Mouse (Mus musculus) limb, embryonic 11.5 days (tissue): Measurements from ENCODE around the gene Clspn. TPM values are rescaled to one million over a fixed set of nuclear protein-coding genes. Genes with fewer than 3 reads are reported as not detected.
A peak's percentile ranks its signal among the peaks of the same experiment; 100 is the strongest.

Experiments used
- ATAC-seq: fragments of 200-750 bp; cut with Nextera tagmentation; 2 replicates; pipeline ENCODE4 v1.8.0; 2017; ENCODE audit warnings: low read depth; ENCODE audit not compliant: insufficient number of reproducible peaks, low FRiP score, low TSS enrichment
- DNase-seq: peaks from one replicate; pipeline ENCODE4 v3.0.0-alpha.2; 2015; ENCODE audit warnings: low spot score
- H3K27ac ChIP-seq: fragments of 300-500 bp; sonication (generic); replicated peaks from 2 replicates; pipeline ENCODE4 v1.5.1; 2014; ENCODE audit warnings: low read depth, mild to moderate bottlenecking, low read length
- H3K27me3 ChIP-seq: fragments of 300-500 bp; sonication (generic); 2 replicates; pipeline ENCODE4 v1.6.1; 2014; ENCODE audit warnings: mild to moderate bottlenecking, low read length, mixed read lengths; ENCODE audit not compliant: control insufficient read depth, insufficient read depth
- H3K36me3 ChIP-seq: fragments of 300-500 bp; sonication (generic); 2 replicates; pipeline ENCODE4 v1.6.1; 2014; ENCODE audit warnings: mild to moderate bottlenecking, low read length, moderate library complexity, mixed read lengths; ENCODE audit not compliant: control insufficient read depth, insufficient read depth
- H3K4me1 ChIP-seq: fragments of 300-500 bp; sonication (generic); 2 replicates; pipeline ENCODE4 v1.6.1; 2014; ENCODE audit warnings: low read length, mixed read lengths; ENCODE audit not compliant: control insufficient read depth, insufficient read depth
- H3K4me2 ChIP-seq: fragments of 300-500 bp; sonication (generic); 2 replicates; pipeline ENCODE4 v1.6.1; 2014; ENCODE audit warnings: low read depth, mild to moderate bottlenecking, moderate library complexity; ENCODE audit not compliant: severe bottlenecking
- H3K4me3 ChIP-seq: fragments of 300-500 bp; sonication (generic); 2 replicates; pipeline ENCODE4 v1.5.1; 2014; ENCODE audit warnings: low read depth, low read length
- H3K9ac ChIP-seq: fragments of 300-500 bp; sonication (generic); 2 replicates; pipeline ENCODE4 v1.6.1; 2014; ENCODE audit warnings: mild to moderate bottlenecking, low read length
- H3K9me3 ChIP-seq: fragments of 300-500 bp; sonication (generic); 2 replicates; pipeline ENCODE4 v1.6.1; 2016; ENCODE audit warnings: low read length; ENCODE audit not compliant: control insufficient read depth
- WGBS: fragments of 180-500 bp; shearing (Covaris S2); extraction: QIAGEN DNeasy Blood & Tissue Kit; methylation state at CpG from one replicate; pipeline ENCODE4 v1.1.7; 2014; 5-methylcytosine and 5-hydroxymethylcytosine counted together
- polyA plus RNA-seq: library from polyadenylated mRNA; unstranded; fragments of >200 nt; fragmentation: Nextera tagmentation; extraction: Ambion mirVana; gene quantifications from 2 replicates; pipeline ENCODE4 v1.2.1, GENCODE M21; 2014

The Clspn gene
- polyA plus RNA-seq, 1 experiment from 2014 or later: 67.4 TPM

- no peaks in the 10 kb centered on the region for H3K27me3 ChIP-seq
- WGBS: 82% methylated on average over 4 of the region's 4 CpGs
- no peak for ATAC-seq
- H3K9ac ChIP-seq: no peak overlapping the region
- no peak for DNase-seq
- peaks cover 5% of the 10 kb centered on the region; the same call in 1 of the 2 replicates for H3K4me1 ChIP-seq
- H3K36me3 ChIP-seq: no peaks in the 10 kb centered on the region
- no peak overlapping the region for H3K4me3 ChIP-seq
- H3K27ac ChIP-seq: no peak overlapping the region
- no peaks in the 10 kb centered on the region for H3K9me3 ChIP-seq
- H3K4me2 ChIP-seq: no peak overlapping the region
These were observed 49.0 kb downstream of the Clspn start for GRCm38 (mm10) chr4:126605751-126606150.

GRCm38 (mm10) chr4:126609606-126610181 lies 53.0 kb downstream of the Clspn start, which contains the start of gene 5730409E04Rik:
TSS of gene 5730409E04Rik (plus strand) at chr4:126609818.
- ATAC-seq (peak; percentile 77), DNase-seq (peak; percentile 75)
- Histone ChIP-seq H3K9me3 (no peaks in the 10 kb centered on the region), H3K4me3 (peak within 1 kb of the TSS; percentile 58), H3K9ac (peak within 1 kb of the TSS; percentile 87), H3K4me1 (no peaks in the 10 kb centered on the region), H3K36me3 (no peaks in the 10 kb centered on the region), H3K27ac (0 out of 2 replicates have a peak within 1 kb of the TSS, but pooled peaks have one; percentile 26), H3K27me3 (no peaks in the 10 kb centered on the region), H3K4me2 (peak within 1 kb of the TSS; percentile 83)
- WGBS: 2% methylated on average over 48 of the region's 48 CpGs

- Histone ChIP-seq H3K9ac (no peak overlapping the region), H3K36me3 (no peaks in the 10 kb centered on the region), H3K4me3 (no peak overlapping the region), H3K27ac (no peak overlapping the region), H3K4me1 (no peaks in the 10 kb centered on the region), H3K27me3 (no peaks in the 10 kb centered on the region), H3K4me2 (no peak overlapping the region), H3K9me3 (no peaks in the 10 kb centered on the region)
- ATAC-seq: no peak
- DNase-seq: no peak
- WGBS: 90% methylated on average over 17 of the region's 17 CpGs
These were observed 55.3 kb downstream of the Clspn start for GRCm38 (mm10) chr4:126611991-126612390.

GRCm38 (mm10) chr4:126616312-126616711 lies 59.6 kb downstream of the Clspn start:
- WGBS: 82% methylated on average over 4 of the region's 4 CpGs
- no peak for DNase-seq
- H3K9me3 ChIP-seq: no peaks in the 10 kb centered on the region

GRCm38 (mm10) chr4:126619691-126620330 lies 63.1 kb downstream of the Clspn start:
- Histone ChIP-seq H3K9me3 (no peaks in the 10 kb centered on the region), H3K4me2 (peak overlapping the region; percentile 76), H3K4me1 (peaks cover 7% of the 10 kb centered on the region; the same call in 1 of the 2 replicates), H3K27me3 (no peaks in the 10 kb centered on the region), H3K4me3 (peak overlapping the region; percentile 30), H3K9ac (peak overlapping the region; percentile 78), H3K27ac (0 out of 2 replicates have a peak overlapping the region, but pooled peaks have one; percentile 30), H3K36me3 (no peaks in the 10 kb centered on the region)
- peak; percentile 76 for DNase-seq
- 3% methylated on average over 32 of the region's 33 CpGs for WGBS
- ATAC-seq: peak; percentile 71; the same call in 1 of the 2 replicates

More at GRCm38 (mm10) chr4:126616312-126616711, 59.6 kb downstream of the Clspn start:
- no peak for ATAC-seq
- no peak overlapping the region for H3K4me2 ChIP-seq
- no peaks in the 10 kb centered on the region for H3K27me3 ChIP-seq
- no peak overlapping the region for H3K4me3 ChIP-seq
- peaks cover 7% of the 10 kb centered on the region; the same call in 1 of the 2 replicates for H3K4me1 ChIP-seq
- no peak overlapping the region for H3K9ac ChIP-seq
- H3K36me3 ChIP-seq: no peaks in the 10 kb centered on the region
- H3K27ac ChIP-seq: no peak overlapping the region

GRCm38 (mm10) chr4:126620349-126620874 lies 63.7 kb downstream of the Clspn start:
- 32% methylated on average over 13 of the region's 13 CpGs for WGBS
- ATAC-seq (no peak), DNase-seq (peak; percentile 43)
- H3K9ac ChIP-seq: peak overlapping the region; percentile 78
- H3K4me2 ChIP-seq: peak overlapping the region; percentile 76
- peaks cover 7% of the 10 kb centered on the region; the same call in 1 of the 2 replicates for H3K4me1 ChIP-seq
- H3K9me3 ChIP-seq: no peaks in the 10 kb centered on the region
- no peaks in the 10 kb centered on the region for H3K36me3 ChIP-seq
- peak overlapping the region; percentile 30; the same call in 1 of the 2 replicates for H3K27ac ChIP-seq
- peak overlapping the region; percentile 30 for H3K4me3 ChIP-seq
- H3K27me3 ChIP-seq: no peaks in the 10 kb centered on the region

GRCm38 (mm10) chr4:126627021-126627681 lies 70.4 kb downstream of the Clspn start:
- DNase-seq (peak; percentile 56), ATAC-seq (no peak)
- Histone ChIP-seq H3K4me1 (0 out of 2 replicates have a peak, but pooled peaks cover 2% of the 10 kb centered on the region), H3K36me3 (no peaks in the 10 kb centered on the region), H3K27me3 (no peaks in the 10 kb centered on the region), H3K27ac (no peak overlapping the region), H3K4me3 (no peak overlapping the region; the same call in 1 of the 2 replicates), H3K9ac (0 out of 2 replicates have a peak overlapping the region, but pooled peaks have one; percentile 13), H3K9me3 (no peaks in the 10 kb centered on the region), H3K4me2 (peak overlapping the region; percentile 31)
- 5% methylated on average over 23 of the region's 23 CpGs for WGBS

DNA sequence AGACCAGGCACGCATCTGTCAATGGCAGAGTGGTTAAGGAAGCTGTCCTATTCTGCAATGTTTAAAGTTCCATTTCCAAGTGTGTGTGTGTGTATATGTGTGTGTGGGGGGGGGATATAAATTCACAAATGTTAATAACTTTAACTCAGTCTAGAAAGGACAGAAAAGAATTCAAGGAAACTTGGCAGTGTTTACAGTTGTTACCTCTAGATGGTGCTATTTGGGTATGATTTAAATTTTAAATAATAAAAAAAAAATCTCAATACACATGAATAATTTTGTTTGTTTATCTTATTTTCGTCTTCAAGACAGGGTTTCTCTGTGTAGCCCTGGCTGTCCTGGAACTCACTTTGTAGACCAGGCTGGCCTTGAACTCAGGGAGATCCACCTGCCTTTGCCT lies 75.2 kb downstream of the Clspn start:
- Histone ChIP-seq H3K36me3 (no peaks in the 10 kb centered on the region), H3K4me2 (no peak overlapping the region), H3K27me3 (peaks cover 12% of the 10 kb centered on the region), H3K9ac (no peak overlapping the region), H3K4me3 (no peak overlapping the region), H3K9me3 (no peaks in the 10 kb centered on the region), H3K27ac (no peak overlapping the region), H3K4me1 (0 out of 2 replicates have a peak, but pooled peaks cover 2% of the 10 kb centered on the region)
- DNase-seq (no peak), ATAC-seq (no peak)
- WGBS: 53% methylated on average over 2 of the region's 2 CpGs
